Mouse (Mus musculus) heart, postnatal 36 days (tissue): ENCODE measurements around the gene Ppp4c. TPM values are rescaled to one million over a fixed set of nuclear protein-coding genes. Genes with fewer than 3 reads are reported as not detected.

Experiments used
- DNase-seq, 2 experiments: peaks; one replicate each; pipeline ENCODE4 v3.0.0; 2021 to 2022
- intact Hi-C: fragments of 180-260 bp; cut with DNase I; formaldehyde crosslinking; loops from one replicate; pipeline ENCODE4 v1.15.1; 2025
- total RNA-seq, 2 experiments: library from RNA; stranded (reverse); gene quantifications; 2 replicates each; pipeline ENCODE4 v1.2.3; 2021

Gene Ppp4c
- total RNA-seq, 2 experiments from 2014 or later: 36.1 to 36.5 TPM

- intact Hi-C loops: loop anchor here (5.0 kb wide), 1 partner anchor 59 kb away; the partner anchor contains the start of genes Hirip3 and Ino80e
- DNase-seq: no peak
Observed at GRCm38 (mm10) chr7:126803181-126803580, 10.9 kb upstream of the Ppp4c start.

DNA sequence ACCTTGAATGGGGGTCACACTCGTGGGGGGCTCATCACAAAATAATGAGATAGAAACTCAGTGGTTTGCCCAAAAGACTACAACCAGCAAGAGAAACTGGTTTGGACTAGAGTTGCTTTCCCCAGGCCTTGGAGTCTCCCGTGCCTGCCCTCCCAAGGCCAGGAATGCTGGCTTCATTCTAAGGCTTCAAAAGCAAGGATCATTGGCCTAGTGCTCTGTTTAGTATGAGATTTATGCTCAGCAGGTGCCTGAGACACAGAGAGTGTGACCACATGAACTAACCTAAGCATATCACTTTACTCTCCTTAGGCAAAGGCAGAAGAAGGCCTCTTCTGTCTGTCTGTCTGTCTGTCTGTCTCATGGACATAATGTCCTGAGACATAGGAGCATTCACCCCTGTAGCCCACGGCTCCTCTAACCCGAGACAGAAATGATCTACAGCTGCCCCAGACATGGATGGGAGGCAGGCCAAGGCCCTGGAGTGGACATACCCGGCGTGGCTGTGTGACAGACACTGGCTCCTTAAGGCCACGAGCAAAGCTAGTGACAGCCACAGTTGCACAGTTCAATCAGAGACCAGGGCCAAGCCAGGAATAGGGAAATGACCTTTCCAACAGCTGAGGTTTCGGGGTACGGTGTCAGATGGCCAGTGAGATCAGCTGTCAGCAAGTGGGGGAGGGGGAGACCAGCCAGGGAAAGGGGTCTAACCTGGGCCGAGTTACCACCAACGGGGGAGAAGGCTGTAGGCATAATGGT, 10.0 kb upstream of the Ppp4c start:
- no peak for DNase-seq
- intact Hi-C loops: loop anchor here (5.0 kb wide), 1 partner anchor 60 kb away; the partner anchor contains the start of genes Hirip3 and Ino80e

GRCm38 (mm10) chr7:126801057-126801422, 8.7 kb upstream of the Ppp4c start:
- intact Hi-C loops: loop anchor here (5.0 kb wide), 1 partner anchor 61 kb away; the partner anchor contains the start of genes Hirip3 and Ino80e
- DNase-seq: no peak

- intact Hi-C loops: loop anchor here (5.0 kb wide), 1 partner anchor 62 kb away; the partner anchor contains the start of genes Hirip3 and Ino80e
- DNase-seq: no peak
Observed at GRCm38 (mm10) chr7:126800269-126801056, 8.2 kb upstream of the Ppp4c start.

- intact Hi-C loops: loop anchor here (2.0 to 5.0 kb wide), 2 partner anchors 41 to 63 kb away; partner anchors contain the start of genes Hirip3, Ino80e and Mapk3
- peak in 1 of 2 experiments; percentile 81 for DNase-seq
Observed at GRCm38 (mm10) chr7:126799468-126800268, 7.4 kb upstream of the Ppp4c start.

- DNase-seq: peak; percentile 95 to 96
- intact Hi-C loops: loop anchor here (2.0 kb wide), 1 partner anchor 40 kb away; the partner anchor contains the start of gene Mapk3
Observed at GRCm38 (mm10) chr7:126799050-126799467, 6.8 kb upstream of the Ppp4c start.

DNA sequence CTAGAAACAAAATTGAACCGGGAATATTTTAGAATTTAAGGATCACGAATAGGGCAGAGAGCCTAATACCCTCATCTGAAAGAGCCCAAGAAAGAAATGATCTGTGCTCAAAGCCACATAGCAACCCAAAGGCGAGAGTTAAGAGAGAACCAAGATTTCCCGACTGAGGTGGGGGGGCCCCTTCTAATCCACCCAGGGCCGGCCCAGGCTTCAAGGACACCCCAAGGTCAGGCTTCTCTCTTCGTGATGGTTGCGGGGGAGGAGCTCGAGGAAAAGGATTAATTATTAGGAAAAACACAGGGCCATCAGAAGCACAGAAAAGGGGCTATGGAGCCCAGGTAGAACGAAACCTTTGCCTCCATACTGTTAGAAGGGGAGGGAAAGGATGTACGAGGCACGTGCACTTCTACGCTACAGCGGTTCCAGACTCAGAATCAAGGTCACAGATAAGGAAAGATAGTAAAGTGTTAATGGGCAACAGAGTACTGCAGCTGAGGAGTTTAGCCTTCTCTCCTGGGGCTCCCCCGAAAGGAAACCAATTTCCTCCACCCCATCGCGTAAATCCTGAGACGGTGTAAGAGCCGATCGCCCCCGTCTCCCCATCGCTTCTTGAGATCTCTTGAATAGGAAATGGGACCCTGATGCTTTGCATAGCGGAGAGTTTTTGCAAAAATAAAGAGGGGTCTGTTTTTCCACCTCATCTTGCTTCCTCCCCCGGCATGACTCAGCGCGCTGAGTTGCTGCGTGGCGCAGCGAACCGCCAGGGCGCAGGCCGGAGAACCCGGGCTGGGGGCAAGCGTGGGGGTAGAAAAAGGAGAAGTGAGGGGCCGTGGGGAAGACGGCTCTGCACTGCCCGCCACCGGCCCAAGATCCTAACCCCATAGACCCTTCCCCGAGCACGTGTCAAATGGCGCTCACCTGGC, 6.1 kb upstream of the Ppp4c start:
- DNase-seq: peak in 1 of 2 experiments; percentile 56
- intact Hi-C loops: loop anchor here (2.0 kb wide), 1 partner anchor 40 kb away; the partner anchor contains the start of gene Mapk3

GRCm38 (mm10) chr7:126797411-126798126, 5.3 kb upstream of the Ppp4c start, which contains the start of gene Fam57b:
Gene Fam57b, plus strand, starts transcription at chr7:126797668.
- intact Hi-C loops: loop anchor here (1.0 to 2.0 kb wide), 2 partner anchors 20 to 39 kb away; partner anchors contain the start of gene Mapk3
- DNase-seq: peak; percentile 45 to 64

DNA sequence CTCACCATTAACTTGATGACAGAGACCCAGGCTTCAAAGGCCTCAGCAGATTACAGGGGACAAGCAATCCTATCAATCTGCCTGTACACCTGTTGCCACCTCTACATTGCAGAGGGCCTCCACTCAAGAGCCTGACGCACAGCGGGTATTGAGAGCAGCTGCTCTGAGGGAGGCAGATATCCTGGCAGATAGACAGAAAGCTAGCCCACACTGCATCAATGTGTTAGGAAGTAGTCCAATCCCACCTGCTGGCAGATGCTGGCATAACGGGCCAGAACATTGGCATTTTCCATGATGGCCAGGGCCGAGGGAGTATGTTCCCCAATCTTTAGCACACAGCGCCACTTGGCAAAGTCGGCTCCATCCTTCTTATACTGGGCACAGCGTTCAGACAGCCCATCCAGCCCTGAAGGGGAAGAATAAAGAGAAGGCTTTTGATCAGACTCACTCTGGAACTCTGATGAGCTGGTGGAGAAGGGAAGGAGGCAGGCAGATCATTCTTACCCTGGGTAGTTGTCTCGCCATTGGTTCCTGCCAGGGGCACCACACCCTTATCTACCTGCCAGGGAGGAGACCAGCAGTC, 4.1 kb upstream of the Ppp4c start:
- intact Hi-C loops: no loop called here
- DNase-seq: no peak

- intact Hi-C loops: no loop called here
- DNase-seq: no peak
Observed at GRCm38 (mm10) chr7:126795387-126796317, 3.4 kb upstream of the Ppp4c start.

- DNase-seq: no peak
- intact Hi-C loops: loop anchor here (5.0 kb wide), 1 partner anchor 97 kb away; the partner anchor contains the start of genes Bola2 and Slx1b
Observed at GRCm38 (mm10) chr7:126794271-126794605, 1.9 kb upstream of the Ppp4c start.

- intact Hi-C loops: loop anchor here (5.0 kb wide), 1 partner anchor 96 kb away; the partner anchor contains the start of genes Bola2 and Slx1b
- no peak for DNase-seq
Observed at GRCm38 (mm10) chr7:126793456-126794270, 1.4 kb upstream of the Ppp4c start.

DNA sequence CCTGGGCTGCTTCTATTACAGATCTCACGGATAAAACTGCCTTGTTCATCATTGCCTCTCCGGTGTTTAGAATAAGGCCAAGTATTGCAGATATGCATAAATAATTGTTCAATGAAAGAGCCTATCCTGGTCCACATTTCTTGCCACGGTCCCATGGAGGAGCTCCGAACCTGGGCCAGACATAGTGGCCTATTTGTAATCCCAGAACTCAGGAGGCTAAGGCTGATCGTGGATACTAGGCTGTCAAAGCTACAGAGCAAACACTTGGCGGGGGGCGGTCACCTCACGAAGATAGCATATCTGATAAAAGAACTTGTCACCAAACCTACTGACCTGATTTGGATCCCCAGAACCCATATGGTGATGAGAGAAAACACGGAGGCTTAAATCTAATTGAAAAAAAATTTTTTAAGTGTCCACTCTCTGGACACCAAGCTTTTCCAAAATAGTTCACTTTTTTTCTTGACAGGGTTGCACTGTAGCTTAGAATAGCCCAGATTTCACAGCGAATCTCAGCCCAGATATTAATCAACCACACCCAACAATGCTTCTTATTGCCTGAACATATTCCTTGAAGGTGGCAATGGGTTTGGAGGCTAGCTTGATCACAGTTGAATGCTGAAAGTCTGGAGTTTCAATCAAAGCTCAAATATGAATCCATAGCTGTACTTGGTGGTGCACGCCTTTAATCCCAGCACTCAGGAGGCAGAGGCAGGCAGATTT, 586 bp upstream of the Ppp4c start:
- no peak for DNase-seq
- intact Hi-C loops: loop anchor here (1.0 to 5.0 kb wide), 2 partner anchors 13 to 96 kb away; partner anchors contain the start of genes Bola2 and Slx1b

- DNase-seq: no peak
- intact Hi-C loops: no loop called here
Observed at GRCm38 (mm10) chr7:126789141-126789540, 3.2 kb downstream of the Ppp4c start.

DNA sequence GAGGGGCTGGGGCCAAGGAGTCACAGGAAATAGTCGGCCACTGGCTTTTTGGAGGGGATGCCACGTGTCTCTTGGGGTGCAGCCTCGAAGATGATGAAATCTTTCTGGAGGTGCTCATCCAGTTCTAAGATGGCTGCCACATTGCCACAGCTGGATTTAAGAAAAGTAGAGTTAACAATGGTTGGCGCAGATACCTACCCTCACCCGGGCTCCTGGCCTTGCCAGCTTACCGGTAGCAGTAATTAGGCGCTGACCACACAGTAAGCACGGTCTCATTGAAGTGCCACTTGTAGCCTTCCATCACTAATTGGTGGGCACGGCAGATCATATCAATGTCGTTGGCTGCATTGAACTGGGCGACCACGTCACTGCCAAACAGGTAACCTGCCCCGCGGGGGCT, 6.2 kb downstream of the Ppp4c start:
- intact Hi-C loops: no loop called here
- no peak for DNase-seq
